Mouse (Mus musculus) heart, embryonic 16.5 days (tissue): Measurements from ENCODE around the gene Il10. TPM values are rescaled to one million over a fixed set of nuclear protein-coding genes. Genes with fewer than 3 reads are reported as not detected.

ENCODE experiments used
- ATAC-seq: fragments of 200-750 bp; cut with Nextera tagmentation; replicated peaks from 2 replicates; pipeline ENCODE4 v1.8.0; 2017; ENCODE audit warnings: moderate number of reproducible peaks; ENCODE audit not compliant: insufficient read depth, low FRiP score; ENCODE audit errors: extremely low read depth
- H3K27ac ChIP-seq: fragments of 300-500 bp; sonication (generic); 2 replicates; pipeline ENCODE4 v1.5.1; 2014; ENCODE audit warnings: mild to moderate bottlenecking, low read length, control low read depth, moderate library complexity
- H3K27me3 ChIP-seq: fragments of 300-500 bp; sonication (generic); 2 replicates; pipeline ENCODE4 v1.6.1; 2014; ENCODE audit warnings: low read length, mixed read lengths; ENCODE audit not compliant: control insufficient read depth, insufficient read depth
- H3K36me3 ChIP-seq: fragments of 300-500 bp; sonication (generic); 2 replicates; pipeline ENCODE4 v1.6.1; 2014; ENCODE audit not compliant: control insufficient read depth, insufficient read depth
- H3K4me1 ChIP-seq: fragments of 300-500 bp; sonication (generic); 2 replicates; pipeline ENCODE4 v1.6.1; 2014; ENCODE audit warnings: low read length, mixed read lengths; ENCODE audit not compliant: control insufficient read depth, insufficient read depth
- H3K4me2 ChIP-seq: fragments of 300-500 bp; sonication (generic); 2 replicates; pipeline ENCODE4 v1.6.1; 2014; ENCODE audit warnings: low read depth, mild to moderate bottlenecking, control low read depth, low read length
- H3K4me3 ChIP-seq: fragments of 300-500 bp; sonication (generic); 2 replicates; pipeline ENCODE4 v1.5.1; 2014; ENCODE audit warnings: mild to moderate bottlenecking, control low read depth, low read length
- H3K9ac ChIP-seq: fragments of 300-500 bp; sonication (generic); 2 replicates; pipeline ENCODE4 v1.6.1; 2014; ENCODE audit warnings: low read length, control low read depth
- H3K9me3 ChIP-seq: fragments of 300-500 bp; sonication (generic); replicated peaks from 2 replicates; pipeline ENCODE4 v1.6.1; 2016; ENCODE audit warnings: low read length; ENCODE audit not compliant: control insufficient read depth
- WGBS: fragments of 180-500 bp; shearing (Covaris S2); extraction: QIAGEN DNeasy Blood & Tissue Kit; methylation state at CpG from one replicate; pipeline ENCODE4 v1.1.7; 2014; 5-methylcytosine and 5-hydroxymethylcytosine counted together
- polyA plus RNA-seq: library from polyadenylated mRNA; unstranded; fragments of >200 nt; fragmentation: Nextera tagmentation; extraction: Ambion mirVana; gene quantifications from 2 replicates; pipeline ENCODE4 v1.2.1, GENCODE M21; 2015

Gene Il10
- polyA plus RNA-seq, 1 experiment from 2014 or later = 0.14 TPM

GRCm38 (mm10) chr1:131061740-131062254 is 42.2 kb downstream of the Il10 start:
- Histone ChIP-seq H3K9ac (peak overlapping the region; percentile 50; the same call in 1 of the 2 replicates), H3K9me3 (no peaks in the 10 kb centered on the region), H3K27me3 (no peaks in the 10 kb centered on the region), H3K4me2 (no peak overlapping the region), H3K27ac (peak overlapping the region; percentile 92), H3K4me3 (no peak overlapping the region), H3K4me1 (peaks cover 70% of the 10 kb centered on the region), H3K36me3 (peaks cover 5% of the 10 kb centered on the region)
- ATAC-seq = no peak
- WGBS = 48% methylated on average over 7 of the region's 7 CpGs

GRCm38 (mm10) chr1:131062821-131063220 is 43.2 kb downstream of the Il10 start:
- Histone ChIP-seq H3K27me3 (no peaks in the 10 kb centered on the region), H3K4me1 (peaks cover 70% of the 10 kb centered on the region), H3K27ac (peak overlapping the region; percentile 92), H3K9me3 (no peaks in the 10 kb centered on the region), H3K36me3 (no peaks in the 10 kb centered on the region; the same call in 1 of the 2 replicates), H3K9ac (0 out of 2 replicates have a peak overlapping the region, but pooled peaks have one; percentile 3), H3K4me2 (peak overlapping the region; percentile 8), H3K4me3 (no peak overlapping the region)
- 35% methylated on average over 6 of the region's 6 CpGs for WGBS
- ATAC-seq = peak; percentile 74

- ATAC-seq = no peak
- no peak overlapping the region for H3K4me3 ChIP-seq
- H3K9ac ChIP-seq = no peak overlapping the region
- H3K4me1 ChIP-seq = peaks cover 61% of the 10 kb centered on the region
- no peaks in the 10 kb centered on the region for H3K27me3 ChIP-seq
- H3K36me3 ChIP-seq = no peaks in the 10 kb centered on the region; the same call in 1 of the 2 replicates
- H3K4me2 ChIP-seq = no peak overlapping the region
- WGBS = 37% methylated on average over 6 of the region's 6 CpGs
- peak overlapping the region; percentile 43; the same call in 1 of the 2 replicates for H3K27ac ChIP-seq
- no peaks in the 10 kb centered on the region for H3K9me3 ChIP-seq
These were observed 44.6 kb downstream of the Il10 start for GRCm38 (mm10) chr1:131064202-131064601.

- Histone ChIP-seq H3K4me3 (no peak overlapping the region), H3K4me1 (peaks cover 40% of the 10 kb centered on the region), H3K27ac (peak overlapping the region; percentile 8; the same call in 1 of the 2 replicates), H3K9ac (no peak overlapping the region), H3K36me3 (no peaks in the 10 kb centered on the region; the same call in 1 of the 2 replicates), H3K4me2 (no peak overlapping the region), H3K9me3 (no peaks in the 10 kb centered on the region), H3K27me3 (no peaks in the 10 kb centered on the region)
- 72% methylated on average over 10 of the region's 10 CpGs for WGBS
- ATAC-seq = no peak
These were observed 48.5 kb downstream of the Il10 start for GRCm38 (mm10) chr1:131068011-131068727.

- H3K9ac ChIP-seq = no peak overlapping the region
- no peak overlapping the region for H3K4me2 ChIP-seq
- H3K36me3 ChIP-seq = no peaks in the 10 kb centered on the region; the same call in 1 of the 2 replicates
- WGBS = 82% methylated on average over 7 of the region's 7 CpGs
- H3K4me3 ChIP-seq = no peak overlapping the region
- no peak overlapping the region; the same call in 1 of the 2 replicates for H3K27ac ChIP-seq
- no peaks in the 10 kb centered on the region for H3K27me3 ChIP-seq
- no peak for ATAC-seq
- H3K9me3 ChIP-seq = no peaks in the 10 kb centered on the region
- peaks cover 40% of the 10 kb centered on the region for H3K4me1 ChIP-seq
These were observed 49.4 kb downstream of the Il10 start for GRCm38 (mm10) chr1:131069010-131069409.

GRCm38 (mm10) chr1:131072376-131072990 is 52.8 kb downstream of the Il10 start:
- Histone ChIP-seq H3K4me3 (no peak overlapping the region), H3K27me3 (no peaks in the 10 kb centered on the region), H3K4me1 (peaks cover 58% of the 10 kb centered on the region), H3K36me3 (no peaks in the 10 kb centered on the region), H3K9me3 (no peaks in the 10 kb centered on the region), H3K27ac (no peak overlapping the region), H3K9ac (no peak overlapping the region), H3K4me2 (no peak overlapping the region)
- WGBS = 74% methylated on average over 7 of the region's 7 CpGs
- ATAC-seq = no peak

- H3K36me3 ChIP-seq = no peaks in the 10 kb centered on the region
- peaks cover 73% of the 10 kb centered on the region for H3K4me1 ChIP-seq
- peak overlapping the region; percentile 45 for H3K4me2 ChIP-seq
- H3K9me3 ChIP-seq = no peaks in the 10 kb centered on the region
- peak overlapping the region; percentile 27 for H3K9ac ChIP-seq
- ATAC-seq = peak; percentile 63
- peak overlapping the region; percentile 85 for H3K27ac ChIP-seq
- 23% methylated on average over 8 of the region's 8 CpGs for WGBS
- H3K4me3 ChIP-seq = no peak overlapping the region
- H3K27me3 ChIP-seq = no peaks in the 10 kb centered on the region
These were observed 54.9 kb downstream of the Il10 start for GRCm38 (mm10) chr1:131074524-131074938.
